Mouse (Mus musculus): ENCODE results near the gene Nxf1. TPM values are rescaled to one million over a fixed set of nuclear protein-coding genes. Genes with fewer than 3 reads are reported as not detected.
A peak's percentile ranks its signal among the peaks of the same experiment; 100 is the strongest.

Gene Nxf1
- polyA plus RNA-seq, 2 experiments = 77.4 to 90.9 TPM

- no peak for ATAC-seq (ENCODE audit: insufficient read depth)
- WGBS (ENCODE audit: insufficient replicate concordance) = 46% methylated on average over 3 of the region's 3 CpGs
- H3K4me1 ChIP-seq (replicated peaks; ENCODE audit: control insufficient read depth in 2 of 2, insufficient read depth in 2 of 2, low read length in 1 of 2) = peaks cover 8% of the 10 kb centered on the region in 2 experiments
Observed at GRCm38 (mm10) chr19:8788521-8788920, 31.6 kb downstream of the Nxf1 start.

GRCm38 (mm10) chr19:8789171-8789570, 32.3 kb downstream of the Nxf1 start:
- WGBS (ENCODE audit: insufficient replicate concordance) = 69% methylated on average over 1 of the region's 1 CpGs

More at GRCm38 (mm10) chr19:8788521-8788920, 31.6 kb downstream of the Nxf1 start:
- Histone ChIP-seq H3K36me3 (replicated peaks; ENCODE audit: control insufficient read depth, insufficient read depth, low read depth) (peaks cover 9% of the 10 kb centered on the region), H3K27me3 (ENCODE audit: control insufficient read depth, insufficient read depth, low read length) (no peaks in the 10 kb centered on the region), H3K27ac (no peak overlapping the region), H3K4me2 (ENCODE audit: low read depth) (no peak overlapping the region), H3K9ac (replicated peaks) (no peak overlapping the region), H3K9me3 (ENCODE audit: control insufficient read depth, low read length) (no peaks in the 10 kb centered on the region), H3K4me3 (ENCODE audit: insufficient read depth in 1 of 2, low read depth in 2 of 2, low read length in 2 of 2) (no peak overlapping the region)
- DNase-seq (ENCODE audit: low read depth in 3 of 3, low spot score in 3 of 3) = no peak
- TF ChIP-seq CTCF (IDR thresholded peaks at IDR 0.05; ENCODE audit: low read depth) (no peak), EP300 (IDR thresholded peaks at IDR 0.05; ENCODE audit: low read depth) (no peak)

GRCm38 (mm10) chr19:8790171-8790570, 33.3 kb downstream of the Nxf1 start:
- Histone ChIP-seq H3K27ac (no peak overlapping the region), H3K9me3 (ENCODE audit: control insufficient read depth, low read length) (no peaks in the 10 kb centered on the region), H3K4me3 (ENCODE audit: insufficient read depth in 1 of 2, low read depth in 2 of 2, low read length in 2 of 2) (no peak overlapping the region), H3K4me2 (ENCODE audit: low read depth) (no peak overlapping the region), H3K27me3 (ENCODE audit: control insufficient read depth, insufficient read depth, low read length) (no peaks in the 10 kb centered on the region), H3K36me3 (replicated peaks; ENCODE audit: control insufficient read depth, insufficient read depth, low read depth) (peaks cover 24% of the 10 kb centered on the region), H3K4me1 (replicated peaks; ENCODE audit: control insufficient read depth in 2 of 2, insufficient read depth in 2 of 2, low read length in 1 of 2) (peaks cover 4 to 6% of the 10 kb centered on the region in 2 experiments; a peak in 3 of 4 replicates), H3K9ac (replicated peaks) (no peak overlapping the region)
- no peak for TF ChIP-seq EP300 (IDR thresholded peaks at IDR 0.05; ENCODE audit: low read depth)
- TF ChIP-seq CTCF (IDR thresholded peaks at IDR 0.05; ENCODE audit: low read depth) = no peak
- 60% methylated on average over 7 of the region's 7 CpGs for WGBS (ENCODE audit: insufficient replicate concordance)
- DNase-seq (ENCODE audit: low read depth in 3 of 3, low spot score in 3 of 3) = no peak
- ATAC-seq (ENCODE audit: insufficient read depth) = no peak

More at GRCm38 (mm10) chr19:8789171-8789570, 32.3 kb downstream of the Nxf1 start:
- no peak overlapping the region for H3K9ac ChIP-seq (replicated peaks)
- no peak overlapping the region for H3K27ac ChIP-seq
- no peak for DNase-seq (ENCODE audit: low read depth in 3 of 3, low spot score in 3 of 3)
- no peak overlapping the region for H3K4me3 ChIP-seq (ENCODE audit: insufficient read depth in 1 of 2, low read depth in 2 of 2, low read length in 2 of 2)
- TF ChIP-seq CTCF (IDR thresholded peaks at IDR 0.05; ENCODE audit: low read depth) (no peak), EP300 (IDR thresholded peaks at IDR 0.05; ENCODE audit: low read depth) (no peak)
- peaks cover 8% of the 10 kb centered on the region in 2 experiments for H3K4me1 ChIP-seq (replicated peaks; ENCODE audit: control insufficient read depth in 2 of 2, insufficient read depth in 2 of 2, low read length in 1 of 2)
- H3K36me3 ChIP-seq (replicated peaks; ENCODE audit: control insufficient read depth, insufficient read depth, low read depth) = peaks cover 16% of the 10 kb centered on the region
- ATAC-seq (ENCODE audit: insufficient read depth) = no peak
- no peak overlapping the region for H3K4me2 ChIP-seq (ENCODE audit: low read depth)
- no peaks in the 10 kb centered on the region for H3K9me3 ChIP-seq (ENCODE audit: control insufficient read depth, low read length)
- H3K27me3 ChIP-seq (ENCODE audit: control insufficient read depth, insufficient read depth, low read length) = no peaks in the 10 kb centered on the region

DNA sequence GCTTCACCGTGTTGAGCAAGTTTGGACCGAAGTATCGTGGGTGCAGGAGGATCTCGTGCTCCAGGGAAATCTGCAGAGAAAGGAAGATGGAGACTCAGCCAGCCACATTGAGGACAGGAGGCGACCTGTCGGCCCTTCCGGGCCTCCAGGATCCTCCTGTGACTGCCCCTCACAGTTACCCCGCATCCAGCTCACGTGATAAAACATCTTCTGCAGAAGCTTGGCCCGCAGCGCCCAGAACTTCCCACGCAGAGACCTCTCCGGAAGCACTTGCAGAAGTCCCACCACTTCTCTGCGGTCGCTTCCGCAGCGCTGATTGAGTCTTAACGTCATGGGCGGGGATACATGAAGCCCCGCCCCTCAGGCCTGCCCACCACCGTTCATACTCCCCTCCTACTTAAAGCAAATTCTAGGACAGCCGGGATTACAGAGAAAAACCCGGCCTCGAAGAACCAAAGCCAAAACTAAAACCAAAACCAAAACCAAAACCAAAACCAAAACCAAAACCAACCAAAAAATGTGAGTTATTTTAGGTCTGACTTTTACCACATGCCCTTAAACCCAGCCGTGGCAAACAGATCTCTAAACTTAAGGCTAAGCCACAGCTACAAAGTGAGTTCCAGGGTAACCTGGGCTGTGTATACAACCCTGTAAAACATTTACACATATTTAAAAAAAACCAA, 41.5 kb downstream of the Nxf1 start, which contains the start of gene Polr2g:
TSS of gene Polr2g (minus strand) at position 314 of the 683 bp plus-strand sequence.
- Histone ChIP-seq H3K4me3 (ENCODE audit: insufficient read depth in 1 of 2, low read depth in 2 of 2, low read length in 2 of 2) (peak within 1 kb of the TSS; percentile 74 to 98), H3K4me1 (replicated peaks; ENCODE audit: control insufficient read depth in 2 of 2, insufficient read depth in 2 of 2, low read length in 1 of 2) (peaks cover 14 to 16% of the 10 kb centered on the region in 2 experiments), H3K27me3 (ENCODE audit: control insufficient read depth, insufficient read depth, low read length) (no peaks in the 10 kb centered on the region), H3K4me2 (ENCODE audit: low read depth) (peak within 1 kb of the TSS; percentile 87), H3K36me3 (replicated peaks; ENCODE audit: control insufficient read depth, insufficient read depth, low read depth) (peaks cover 18% of the 10 kb centered on the region), H3K9ac (replicated peaks) (peak within 1 kb of the TSS; percentile 68), H3K27ac (peak within 1 kb of the TSS; percentile 59), H3K9me3 (ENCODE audit: control insufficient read depth, low read length) (no peaks in the 10 kb centered on the region)
- DNase-seq (ENCODE audit: low read depth in 3 of 3, low spot score in 3 of 3) (peak; percentile 82 to 86 (median 85)), ATAC-seq (ENCODE audit: insufficient read depth) (peak; percentile 55)
- WGBS (ENCODE audit: insufficient replicate concordance) = under 1% methylated on average over 25 of the region's 25 CpGs
- peak; percentile 17; the same call in 1 of the 2 replicates for TF ChIP-seq EP300 (IDR thresholded peaks at IDR 0.05; ENCODE audit: low read depth)
- no peak for TF ChIP-seq CTCF (IDR thresholded peaks at IDR 0.05; ENCODE audit: low read depth)

GRCm38 (mm10) chr19:8798947-8799315, 42.1 kb downstream of the Nxf1 start:
- Histone ChIP-seq H3K27me3 (ENCODE audit: control insufficient read depth, insufficient read depth, low read length) (no peaks in the 10 kb centered on the region), H3K4me2 (ENCODE audit: low read depth) (peak overlapping the region; percentile 87), H3K27ac (no peak overlapping the region), H3K4me1 (replicated peaks; ENCODE audit: control insufficient read depth in 2 of 2, insufficient read depth in 2 of 2, low read length in 1 of 2) (peaks cover 14 to 16% of the 10 kb centered on the region in 2 experiments), H3K36me3 (replicated peaks; ENCODE audit: control insufficient read depth, insufficient read depth, low read depth) (peaks cover 13% of the 10 kb centered on the region), H3K4me3 (ENCODE audit: insufficient read depth in 1 of 2, low read depth in 2 of 2, low read length in 2 of 2) (peak overlapping the region in 1 of 2 experiments; percentile 74; a peak in 2 of 4 replicates), H3K9ac (replicated peaks) (no peak overlapping the region), H3K9me3 (ENCODE audit: control insufficient read depth, low read length) (no peaks in the 10 kb centered on the region)
- no peak for ATAC-seq (ENCODE audit: insufficient read depth)
- no peak for DNase-seq (ENCODE audit: low read depth in 3 of 3, low spot score in 3 of 3)
- TF ChIP-seq EP300 (IDR thresholded peaks at IDR 0.05; ENCODE audit: low read depth) = no peak
- TF ChIP-seq CTCF (IDR thresholded peaks at IDR 0.05; ENCODE audit: low read depth) = no peak
